Mouse (Mus musculus) MEL (cell line): ENCODE results near the gene Tnxb.

ENCODE experiments used
- CTCF ChIP-seq, 3 experiments: IDR thresholded peaks in 2 of 3; conservative IDR thresholded peaks in 1 of 3; 2 replicates each; pipeline ENCODE4 v1.5.1; 2011 to 2012; ENCODE audit warnings: low read length in 3 of 3, low read depth in 2 of 3, mild to moderate bottlenecking in 2 of 3, improper control_type of control experiment in 1 of 3, inconsistent platforms in 1 of 3, mixed read lengths in 1 of 3, moderate library complexity in 1 of 3; ENCODE audit not compliant: control insufficient read depth in 1 of 3, insufficient read depth in 1 of 3, poor library complexity in 1 of 3, severe bottlenecking in 1 of 3
- EP300 ChIP-seq, 2 experiments: IDR thresholded peaks; 2 replicates each; pipeline ENCODE4 v1.6.1; 2011; ENCODE audit warnings: improper control_type of control experiment in 2 of 2, low read length in 2 of 2, low read depth in 1 of 2, mild to moderate bottlenecking in 1 of 2
- MAFK ChIP-seq: IDR thresholded peaks from 2 replicates; pipeline ENCODE4 v1.6.1; 2011; ENCODE audit warnings: low read depth, mild to moderate bottlenecking, low read length, improper control_type of control experiment, borderline replicate concordance
- POLR2A ChIP-seq, 2 experiments: IDR thresholded peaks; 2 replicates each; pipeline ENCODE4 v1.6.1; 2011 to 2012; ENCODE audit warnings: low read length in 2 of 2, mild to moderate bottlenecking in 2 of 2, control low read depth in 1 of 2, improper control_type of control experiment in 1 of 2, low read depth in 1 of 2, moderate library complexity in 1 of 2; ENCODE audit not compliant: control insufficient read depth in 1 of 2, insufficient read depth in 1 of 2, poor library complexity in 1 of 2
- POLR2AphosphoS5 ChIP-seq: IDR thresholded peaks from 2 replicates; pipeline ENCODE4 v1.6.1; 2012; ENCODE audit warnings: low read depth, borderline replicate concordance, mild to moderate bottlenecking, inconsistent platforms, low read length, moderate library complexity, mixed read lengths
- ZKSCAN1 ChIP-seq: IDR thresholded peaks from 2 replicates; pipeline ENCODE4 v1.6.1; 2012; ENCODE audit warnings: low read depth, mild to moderate bottlenecking, inconsistent platforms, low read length, improper control_type of control experiment, moderate library complexity

GRCm38 (mm10) chr17:34675205-34676092 lies 5.1 kb downstream of the Tnxb start:
- TF ChIP-seq CTCF (IDR thresholded peaks at IDR 0.05 in 2 of 3, conservative IDR thresholded peaks at IDR 0.05 in 1 of 3; ENCODE audit: control insufficient read depth in 1 of 3, insufficient read depth in 1 of 3, low read depth in 2 of 3, low read length in 3 of 3, poor library complexity in 1 of 3, severe bottlenecking in 1 of 3): no peak
- TF ChIP-seq EP300 (IDR thresholded peaks at IDR 0.05; ENCODE audit: low read depth in 1 of 2, low read length in 2 of 2): no peak
- TF ChIP-seq POLR2A (IDR thresholded peaks at IDR 0.05; ENCODE audit: control insufficient read depth in 1 of 2, insufficient read depth in 1 of 2, low read depth in 1 of 2, low read length in 2 of 2, poor library complexity in 1 of 2): no peak
- TF ChIP-seq MAFK: no peak
- TF ChIP-seq ZKSCAN1: no peak
- TF ChIP-seq POLR2AphosphoS5: no peak
